Mouse (Mus musculus) bone marrow, adult 2 months (tissue): ENCODE data around the gene Mettl11b.

Experiments
- CTCF ChIP-seq: fragments of 200-500 bp; IDR thresholded peaks from 2 replicates; pipeline ENCODE4 v1.5.1; 2011; ENCODE audit warnings: low read length, control low read depth; ENCODE audit not compliant: control insufficient read depth, insufficient read depth
- POLR2A ChIP-seq: fragments of 200-500 bp; IDR thresholded peaks from 2 replicates; pipeline ENCODE4 v1.6.1; 2011; ENCODE audit warnings: low read depth, mild to moderate bottlenecking, control low read depth, low read length, borderline replicate concordance; ENCODE audit not compliant: control insufficient read depth

DNA sequence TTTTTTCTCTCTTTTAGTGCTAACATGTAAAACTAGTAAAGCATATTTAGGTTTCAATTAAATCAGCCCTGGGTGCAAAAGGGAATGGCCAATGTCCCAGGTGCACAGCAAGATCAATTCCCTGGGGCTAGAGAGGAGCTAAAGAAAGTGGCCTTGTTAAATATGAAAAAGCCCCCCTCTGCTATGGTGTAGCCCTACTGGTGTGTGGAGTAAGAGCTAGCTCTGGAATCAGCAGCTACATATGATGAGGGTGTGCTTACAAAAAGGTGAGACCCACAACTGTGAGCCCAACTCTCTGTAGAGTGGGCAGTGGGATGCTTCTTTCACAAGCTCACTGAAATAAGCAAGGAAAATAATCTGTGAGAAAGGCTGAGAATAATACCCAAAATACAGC lies 66.5 kb downstream of the Mettl11b start:
- TF ChIP-seq POLR2A (no peak), CTCF (no peak)
